Mouse (Mus musculus) kidney, embryonic 16.5 days (tissue): Measurements from ENCODE around the gene Syncrip. TPM values are rescaled to one million over a fixed set of nuclear protein-coding genes. Genes with fewer than 3 reads are reported as not detected.

ENCODE experiments used
- polyA plus RNA-seq: library from polyadenylated mRNA; unstranded; fragments of >200 nt; fragmentation: Nextera tagmentation; extraction: Ambion mirVana; gene quantifications from 2 replicates; pipeline ENCODE4 v1.2.1, GENCODE M21; 2015

The Syncrip gene
- polyA plus RNA-seq, 1 experiment from 2014 or later, result 91.9 TPM

Other genes starting within 250 kb of the Syncrip start
- gene Nt5e, start 155.4 kb downstream of the Syncrip start, polyA plus RNA-seq, result 2.5 and 3.9 TPM in 2 replicates
- gene Snx14, start 43.6 kb downstream of the Syncrip start, polyA plus RNA-seq, result 32.1 and 32.9 TPM in 2 replicates
- 0.31 and 1.3 TPM in 2 replicates for gene Gm20537, start 26.0 kb downstream of the Syncrip start, polyA plus RNA-seq
- 11.8 and 13.9 TPM in 2 replicates for gene Zfp949, start 65.4 kb upstream of the Syncrip start, polyA plus RNA-seq
- gene Trim43a, start 98.3 kb upstream of the Syncrip start, polyA plus RNA-seq, result 0.07 and 0.09 TPM in 2 replicates
- gene Mthfsl, start 237.7 kb upstream of the Syncrip start, polyA plus RNA-seq, result 37.9 and 50.8 TPM in 2 replicates
- gene Bcl2a1d, start 249.3 kb upstream of the Syncrip start, polyA plus RNA-seq, result 0.35 and 0.67 TPM in 2 replicates